Mouse (Mus musculus): Measurements from ENCODE around the gene Spaca7. TPM values are rescaled to one million over a fixed set of nuclear protein-coding genes. Genes with fewer than 3 reads are reported as not detected.
A peak's percentile ranks its signal among the peaks of the same experiment; 100 is the strongest.

Gene Spaca7
- polyA plus RNA-seq, 1 experiment from 2014 or later: not detected

- peak; percentile 87 for ATAC-seq
Observed at GRCm38 (mm10) chr8:12629079-12629478, 56.2 kb downstream of the Spaca7 start.

DNA sequence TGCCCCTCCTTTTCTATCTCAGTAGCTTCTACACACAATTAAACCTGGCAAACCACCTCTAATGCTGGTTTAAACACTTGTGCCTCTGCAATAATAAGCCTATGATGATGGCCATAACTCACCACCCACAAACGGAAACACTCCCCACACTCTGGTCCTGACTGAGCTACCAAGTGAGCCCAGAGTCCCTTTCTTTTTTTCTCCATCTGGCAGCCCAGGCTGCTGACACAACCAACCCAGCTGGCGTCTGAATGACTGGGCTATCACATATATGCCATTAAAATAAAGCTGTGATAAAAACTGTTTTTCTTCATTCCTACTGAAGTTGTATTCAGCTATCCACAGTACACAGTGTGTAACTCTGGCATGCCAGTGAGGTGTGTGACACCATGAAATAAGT is 62.5 kb downstream of the Spaca7 start:
- Histone ChIP-seq H3K4me3 (ENCODE audit: low read length) (no peak overlapping the region), H3K27ac (ENCODE audit: low read depth, low read length) (no peak overlapping the region), H3K36me3 (ENCODE audit: control insufficient read depth, insufficient read depth, low read length) (peaks cover 36% of the 10 kb centered on the region), H3K4me1 (ENCODE audit: control insufficient read depth, insufficient read depth, low read depth, low read length) (no peaks in the 10 kb centered on the region), H3K27me3 (replicated peaks; ENCODE audit: control insufficient read depth, insufficient read depth, low read length) (no peaks in the 10 kb centered on the region), H3K9me3 (ENCODE audit: control insufficient read depth, low read length) (no peaks in the 10 kb centered on the region), H3K4me2 (ENCODE audit: low read length) (no peak overlapping the region), H3K9ac (ENCODE audit: low read depth, low read length) (no peak overlapping the region)
- ATAC-seq: no peak
- WGBS: 84% methylated on average over 2 of the region's 2 CpGs

More at GRCm38 (mm10) chr8:12629079-12629478, 56.2 kb downstream of the Spaca7 start:
- Histone ChIP-seq H3K4me1 (ENCODE audit: control insufficient read depth, insufficient read depth, low read depth, low read length) (peaks cover 7% of the 10 kb centered on the region), H3K9ac (ENCODE audit: low read depth, low read length) (no peak overlapping the region), H3K27ac (ENCODE audit: low read depth, low read length) (no peak overlapping the region), H3K36me3 (ENCODE audit: control insufficient read depth, insufficient read depth, low read length) (peaks cover 15% of the 10 kb centered on the region), H3K9me3 (ENCODE audit: control insufficient read depth, low read length) (no peaks in the 10 kb centered on the region), H3K27me3 (replicated peaks; ENCODE audit: control insufficient read depth, insufficient read depth, low read length) (no peaks in the 10 kb centered on the region), H3K4me3 (ENCODE audit: low read length) (no peak overlapping the region), H3K4me2 (ENCODE audit: low read length) (no peak overlapping the region)
- WGBS: 37% methylated on average over 3 of the region's 3 CpGs

- no peak overlapping the region for H3K27ac ChIP-seq (ENCODE audit: low read depth, low read length)
- H3K36me3 ChIP-seq (ENCODE audit: control insufficient read depth, insufficient read depth, low read length): peaks cover 33% of the 10 kb centered on the region
- WGBS: 96% methylated on average over 11 of the region's 11 CpGs
- H3K4me3 ChIP-seq (ENCODE audit: low read length): no peak overlapping the region
- H3K9ac ChIP-seq (ENCODE audit: low read depth, low read length): no peak overlapping the region
- no peaks in the 10 kb centered on the region for H3K27me3 ChIP-seq (replicated peaks; ENCODE audit: control insufficient read depth, insufficient read depth, low read length)
- no peaks in the 10 kb centered on the region for H3K9me3 ChIP-seq (ENCODE audit: control insufficient read depth, low read length)
- no peak for ATAC-seq
- H3K4me2 ChIP-seq (ENCODE audit: low read length): no peak overlapping the region
- H3K4me1 ChIP-seq (ENCODE audit: control insufficient read depth, insufficient read depth, low read depth, low read length): no peaks in the 10 kb centered on the region
Observed at GRCm38 (mm10) chr8:12638446-12638845, 65.6 kb downstream of the Spaca7 start.

GRCm38 (mm10) chr8:12641527-12641926 is 68.7 kb downstream of the Spaca7 start:
- H3K4me3 ChIP-seq (ENCODE audit: low read length): no peak overlapping the region
- H3K36me3 ChIP-seq (ENCODE audit: control insufficient read depth, insufficient read depth, low read length): peaks cover 30% of the 10 kb centered on the region
- WGBS: 88% methylated on average over 6 of the region's 6 CpGs
- no peaks in the 10 kb centered on the region for H3K27me3 ChIP-seq (replicated peaks; ENCODE audit: control insufficient read depth, insufficient read depth, low read length)
- H3K9me3 ChIP-seq (ENCODE audit: control insufficient read depth, low read length): no peaks in the 10 kb centered on the region
- no peak overlapping the region for H3K27ac ChIP-seq (ENCODE audit: low read depth, low read length)
- no peak overlapping the region for H3K4me2 ChIP-seq (ENCODE audit: low read length)
- ATAC-seq: no peak
- H3K4me1 ChIP-seq (ENCODE audit: control insufficient read depth, insufficient read depth, low read depth, low read length): no peaks in the 10 kb centered on the region
- no peak overlapping the region for H3K9ac ChIP-seq (ENCODE audit: low read depth, low read length)

GRCm38 (mm10) chr8:12644341-12644740 is 71.5 kb downstream of the Spaca7 start:
- Histone ChIP-seq H3K4me2 (ENCODE audit: low read length) (no peak overlapping the region), H3K27me3 (replicated peaks; ENCODE audit: control insufficient read depth, insufficient read depth, low read length) (no peaks in the 10 kb centered on the region), H3K4me3 (ENCODE audit: low read length) (no peak overlapping the region), H3K4me1 (ENCODE audit: control insufficient read depth, insufficient read depth, low read depth, low read length) (no peaks in the 10 kb centered on the region), H3K27ac (ENCODE audit: low read depth, low read length) (no peak overlapping the region), H3K9ac (ENCODE audit: low read depth, low read length) (no peak overlapping the region), H3K9me3 (ENCODE audit: control insufficient read depth, low read length) (no peaks in the 10 kb centered on the region), H3K36me3 (ENCODE audit: control insufficient read depth, insufficient read depth, low read length) (peaks cover 28% of the 10 kb centered on the region)
- WGBS: 93% methylated on average over 8 of the region's 8 CpGs
- ATAC-seq: no peak

DNA sequence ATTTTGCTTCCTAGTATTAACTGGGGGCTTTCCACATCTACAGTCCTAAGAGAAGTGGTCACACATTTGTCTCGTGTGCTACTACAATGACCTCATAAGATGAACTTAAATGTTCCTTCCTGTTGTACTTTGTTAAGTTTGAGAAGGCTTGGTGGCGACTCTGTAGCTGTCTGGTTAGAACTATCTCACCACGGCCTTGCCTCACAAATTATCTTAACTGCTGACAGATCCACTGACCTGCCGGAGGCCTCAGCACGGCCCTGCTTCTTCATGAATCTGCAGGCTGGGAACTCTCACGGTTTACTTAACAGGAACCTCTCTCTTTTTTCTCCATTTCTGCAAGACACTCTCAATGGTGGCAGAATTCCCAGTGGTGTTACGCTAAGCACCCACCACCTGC is 72.1 kb downstream of the Spaca7 start:
- no peak for ATAC-seq
- Histone ChIP-seq H3K27me3 (replicated peaks; ENCODE audit: control insufficient read depth, insufficient read depth, low read length) (no peaks in the 10 kb centered on the region), H3K27ac (ENCODE audit: low read depth, low read length) (no peak overlapping the region), H3K4me3 (ENCODE audit: low read length) (no peak overlapping the region), H3K36me3 (ENCODE audit: control insufficient read depth, insufficient read depth, low read length) (peaks cover 27% of the 10 kb centered on the region), H3K4me1 (ENCODE audit: control insufficient read depth, insufficient read depth, low read depth, low read length) (no peaks in the 10 kb centered on the region), H3K9ac (ENCODE audit: low read depth, low read length) (no peak overlapping the region), H3K9me3 (ENCODE audit: control insufficient read depth, low read length) (no peaks in the 10 kb centered on the region), H3K4me2 (ENCODE audit: low read length) (no peak overlapping the region)
- WGBS: 84% methylated on average over 7 of the region's 7 CpGs

DNA sequence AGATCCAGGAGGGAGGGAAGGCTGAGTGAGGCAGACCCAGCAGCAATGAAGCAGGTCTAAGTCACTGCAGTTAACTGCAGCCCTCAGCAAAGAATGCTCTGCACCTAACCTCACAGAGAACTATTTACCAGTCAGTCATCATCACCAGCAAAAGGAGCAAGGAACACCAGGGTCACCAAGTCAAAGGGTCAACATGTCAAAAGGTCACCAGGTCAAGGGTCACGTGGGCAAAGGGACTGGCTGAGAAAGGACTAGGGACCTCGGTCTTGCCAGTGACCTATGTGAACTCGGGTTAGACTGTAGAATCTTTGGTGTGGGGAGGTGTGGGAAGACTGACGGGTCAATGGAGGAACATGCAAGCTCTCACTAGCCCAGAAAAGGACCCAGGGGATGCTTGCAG is 73.7 kb downstream of the Spaca7 start:
- Histone ChIP-seq H3K4me3 (ENCODE audit: low read length) (no peak overlapping the region), H3K9me3 (ENCODE audit: control insufficient read depth, low read length) (no peaks in the 10 kb centered on the region), H3K9ac (ENCODE audit: low read depth, low read length) (no peak overlapping the region), H3K4me2 (ENCODE audit: low read length) (no peak overlapping the region), H3K36me3 (ENCODE audit: control insufficient read depth, insufficient read depth, low read length) (peaks cover 19% of the 10 kb centered on the region), H3K27me3 (replicated peaks; ENCODE audit: control insufficient read depth, insufficient read depth, low read length) (no peaks in the 10 kb centered on the region), H3K27ac (ENCODE audit: low read depth, low read length) (no peak overlapping the region), H3K4me1 (ENCODE audit: control insufficient read depth, insufficient read depth, low read depth, low read length) (no peaks in the 10 kb centered on the region)
- ATAC-seq: no peak
- 52% methylated on average over 4 of the region's 4 CpGs for WGBS

GRCm38 (mm10) chr8:12648951-12649350 is 76.1 kb downstream of the Spaca7 start:
- H3K4me1 ChIP-seq (ENCODE audit: control insufficient read depth, insufficient read depth, low read depth, low read length): no peaks in the 10 kb centered on the region
- no peak overlapping the region for H3K4me3 ChIP-seq (ENCODE audit: low read length)
- no peak overlapping the region for H3K4me2 ChIP-seq (ENCODE audit: low read length)
- ATAC-seq: no peak
- WGBS: 91% methylated on average over 4 of the region's 4 CpGs
- no peaks in the 10 kb centered on the region for H3K27me3 ChIP-seq (replicated peaks; ENCODE audit: control insufficient read depth, insufficient read depth, low read length)
- no peak overlapping the region for H3K27ac ChIP-seq (ENCODE audit: low read depth, low read length)
- H3K9me3 ChIP-seq (ENCODE audit: control insufficient read depth, low read length): no peaks in the 10 kb centered on the region
- H3K9ac ChIP-seq (ENCODE audit: low read depth, low read length): no peak overlapping the region
- peaks cover 25% of the 10 kb centered on the region for H3K36me3 ChIP-seq (ENCODE audit: control insufficient read depth, insufficient read depth, low read length)
